Mouse (Mus musculus): ENCODE measurements at regions not wholly inside any gene's neighbourhood (a gene's known extent, or its start where the extent isn't known, plus 50 kb on each side); places are given as distances from the start of the nearest gene placed in this dataset.

DNA sequence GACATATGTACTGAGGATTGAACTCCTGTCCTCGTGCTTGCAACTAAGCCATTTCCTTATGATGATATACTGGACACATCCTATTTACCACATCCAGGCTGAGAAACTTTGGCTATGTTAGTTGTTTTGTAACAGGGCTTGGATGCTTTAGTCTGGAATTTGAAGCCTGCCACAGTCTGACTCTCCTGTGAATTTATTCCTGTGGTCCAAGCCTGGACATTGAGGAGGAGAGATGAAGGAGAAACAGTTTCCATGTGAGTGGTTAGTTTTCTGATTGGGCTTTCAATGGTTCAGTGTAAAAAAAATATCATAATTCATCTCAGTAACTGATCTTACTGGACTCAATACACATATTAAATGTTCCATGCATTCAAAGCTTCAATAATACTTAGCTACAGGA is 422.6 kb downstream of the Etnk1 start:
- Histone ChIP-seq H3K27ac (ENCODE audit: insufficient read depth, low read length) (no peak overlapping the region), H3K4me3 (ENCODE audit: insufficient read depth, low read length) (no peak overlapping the region), H3K4me1 (ENCODE audit: control insufficient read depth, insufficient read depth, low read length) (no peaks in the 10 kb centered on the region)
- TF ChIP-seq POLR2A (IDR thresholded peaks at IDR 0.05; ENCODE audit: extremely low read depth, insufficient read depth, low read length) (no peak), CTCF (IDR thresholded peaks at IDR 0.05; ENCODE audit: extremely low read depth, insufficient read depth, low read length) (no peak)

DNA sequence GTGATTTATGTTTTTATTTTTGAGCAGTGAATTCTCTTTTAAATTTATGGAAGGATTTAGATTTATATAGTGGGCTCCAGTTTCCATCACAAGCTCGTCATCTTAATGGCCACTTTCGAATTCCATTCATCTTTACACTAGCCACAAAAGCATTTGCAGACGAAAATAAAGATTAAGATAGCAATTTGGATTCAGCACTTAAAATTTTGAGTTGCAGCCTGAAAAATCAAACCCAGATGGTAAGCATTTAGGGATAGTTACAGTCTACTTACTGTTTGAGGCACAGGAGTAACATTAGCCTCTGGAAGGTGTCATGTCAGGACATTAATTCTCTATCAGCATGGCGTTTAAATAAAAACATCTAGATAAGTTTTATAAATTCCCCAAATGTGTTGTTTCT is 423.2 kb downstream of the Etnk1 start:
- Histone ChIP-seq H3K27ac (ENCODE audit: insufficient read depth, low read length) (no peak overlapping the region), H3K4me3 (ENCODE audit: insufficient read depth, low read length) (no peak overlapping the region), H3K4me1 (ENCODE audit: control insufficient read depth, insufficient read depth, low read length) (no peaks in the 10 kb centered on the region)
- no peak for TF ChIP-seq CTCF (IDR thresholded peaks at IDR 0.05; ENCODE audit: extremely low read depth, insufficient read depth, low read length)
- TF ChIP-seq POLR2A (IDR thresholded peaks at IDR 0.05; ENCODE audit: extremely low read depth, insufficient read depth, low read length), result no peak

DNA sequence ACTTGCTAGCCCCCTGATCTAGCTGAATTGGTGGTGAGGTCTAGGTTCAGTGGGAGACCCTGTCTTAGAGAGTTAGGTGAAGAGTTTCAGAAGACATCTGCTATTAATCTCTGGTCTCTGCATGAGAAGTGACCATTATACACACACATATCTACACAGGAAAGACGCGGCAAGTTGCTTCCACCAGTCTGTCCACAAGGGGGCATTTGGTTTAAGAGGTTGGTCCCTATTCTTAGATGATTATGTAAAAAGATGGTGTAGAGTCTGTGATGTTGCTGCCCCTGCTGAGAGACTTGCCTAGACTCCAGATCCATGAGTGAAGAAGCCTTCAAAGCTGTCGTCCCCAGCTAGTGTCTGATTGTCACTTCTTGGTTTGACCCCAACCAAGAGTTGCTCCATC is 425.5 kb downstream of the Etnk1 start:
- Histone ChIP-seq H3K27ac (ENCODE audit: insufficient read depth, low read length) (no peak overlapping the region), H3K4me3 (ENCODE audit: insufficient read depth, low read length) (no peak overlapping the region), H3K4me1 (ENCODE audit: control insufficient read depth, insufficient read depth, low read length) (no peaks in the 10 kb centered on the region)
- no peak for TF ChIP-seq POLR2A (IDR thresholded peaks at IDR 0.05; ENCODE audit: extremely low read depth, insufficient read depth, low read length)
- no peak for TF ChIP-seq CTCF (IDR thresholded peaks at IDR 0.05; ENCODE audit: extremely low read depth, insufficient read depth, low read length)

DNA sequence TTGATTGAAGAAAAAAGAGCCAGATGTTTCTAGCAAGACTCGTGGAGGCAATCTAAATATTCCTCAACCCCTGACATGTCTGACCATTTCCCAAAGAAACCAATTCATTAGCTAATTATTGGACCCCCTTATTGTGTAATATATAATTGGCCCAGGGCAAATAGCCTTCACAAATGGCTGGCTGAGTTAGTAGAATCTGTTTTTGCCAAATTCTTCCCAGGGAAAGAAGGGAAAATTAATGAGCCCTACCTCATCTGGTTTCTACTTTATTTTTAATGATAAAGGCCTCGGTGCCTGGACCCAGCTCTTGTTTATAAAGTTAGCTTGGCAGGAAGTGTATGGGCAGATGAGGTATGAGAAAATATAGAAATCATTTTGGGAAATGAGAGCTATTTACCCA is 428.5 kb downstream of the Etnk1 start:
- Histone ChIP-seq H3K4me1 (ENCODE audit: control insufficient read depth, insufficient read depth, low read length) (no peaks in the 10 kb centered on the region), H3K27ac (ENCODE audit: insufficient read depth, low read length) (no peak overlapping the region), H3K4me3 (ENCODE audit: insufficient read depth, low read length) (no peak overlapping the region)
- TF ChIP-seq POLR2A (IDR thresholded peaks at IDR 0.05; ENCODE audit: extremely low read depth, insufficient read depth, low read length) (no peak), CTCF (IDR thresholded peaks at IDR 0.05; ENCODE audit: extremely low read depth, insufficient read depth, low read length) (no peak)

DNA sequence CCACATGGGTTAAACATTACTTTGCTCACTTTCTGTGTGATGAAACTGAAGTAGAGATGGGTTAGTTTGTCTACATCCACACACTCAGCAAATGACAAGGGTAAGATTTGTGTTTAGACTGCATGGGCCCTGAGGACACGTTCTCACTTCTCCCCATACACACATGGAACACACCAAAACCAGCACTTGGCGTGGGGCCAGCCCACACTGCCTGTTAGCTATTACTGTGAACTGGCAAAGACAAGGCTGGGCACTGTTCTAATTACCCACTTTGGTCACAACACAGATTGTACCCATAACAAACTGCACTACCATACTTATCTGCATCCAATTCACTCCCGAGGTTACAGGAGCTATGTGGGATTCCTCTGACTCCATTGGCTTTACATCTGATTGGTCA is 430.4 kb downstream of the Etnk1 start:
- Histone ChIP-seq H3K27ac (ENCODE audit: insufficient read depth, low read length) (no peak overlapping the region), H3K4me1 (ENCODE audit: control insufficient read depth, insufficient read depth, low read length) (no peaks in the 10 kb centered on the region), H3K4me3 (ENCODE audit: insufficient read depth, low read length) (no peak overlapping the region)
- TF ChIP-seq CTCF (IDR thresholded peaks at IDR 0.05; ENCODE audit: extremely low read depth, insufficient read depth, low read length) (no peak), POLR2A (IDR thresholded peaks at IDR 0.05; ENCODE audit: extremely low read depth, insufficient read depth, low read length) (no peak)

- TF ChIP-seq CTCF (IDR thresholded peaks at IDR 0.05; ENCODE audit: extremely low read depth, insufficient read depth, low read length), result no peak
- no peak for TF ChIP-seq POLR2A (IDR thresholded peaks at IDR 0.05; ENCODE audit: extremely low read depth, insufficient read depth, low read length)
- no peak overlapping the region for H3K27ac ChIP-seq (ENCODE audit: insufficient read depth, low read length)
- H3K4me1 ChIP-seq (ENCODE audit: control insufficient read depth, insufficient read depth, low read length), result no peaks in the 10 kb centered on the region
- no peak overlapping the region for H3K4me3 ChIP-seq (ENCODE audit: insufficient read depth, low read length)
Observed at GRCm38 (mm10) chr6:143598916-143599315, 431.9 kb downstream of the Etnk1 start.

GRCm38 (mm10) chr6:143609100-143609499 is 442.1 kb downstream of the Etnk1 start:
- Histone ChIP-seq H3K27ac (ENCODE audit: insufficient read depth, low read length) (no peak overlapping the region), H3K4me1 (ENCODE audit: control insufficient read depth, insufficient read depth, low read length) (no peaks in the 10 kb centered on the region), H3K4me3 (ENCODE audit: insufficient read depth, low read length) (no peak overlapping the region)
- TF ChIP-seq POLR2A (IDR thresholded peaks at IDR 0.05; ENCODE audit: extremely low read depth, insufficient read depth, low read length) (no peak), CTCF (IDR thresholded peaks at IDR 0.05; ENCODE audit: extremely low read depth, insufficient read depth, low read length) (peak; percentile 51; the same call in 1 of the 2 replicates)

- Histone ChIP-seq H3K4me3 (ENCODE audit: insufficient read depth, low read length) (no peak overlapping the region), H3K4me1 (ENCODE audit: control insufficient read depth, insufficient read depth, low read length) (no peaks in the 10 kb centered on the region), H3K27ac (ENCODE audit: insufficient read depth, low read length) (no peak overlapping the region)
- TF ChIP-seq POLR2A (IDR thresholded peaks at IDR 0.05; ENCODE audit: extremely low read depth, insufficient read depth, low read length) (no peak), CTCF (IDR thresholded peaks at IDR 0.05; ENCODE audit: extremely low read depth, insufficient read depth, low read length) (no peak)
Observed at GRCm38 (mm10) chr6:143612966-143613365, 445.9 kb downstream of the Etnk1 start.

DNA sequence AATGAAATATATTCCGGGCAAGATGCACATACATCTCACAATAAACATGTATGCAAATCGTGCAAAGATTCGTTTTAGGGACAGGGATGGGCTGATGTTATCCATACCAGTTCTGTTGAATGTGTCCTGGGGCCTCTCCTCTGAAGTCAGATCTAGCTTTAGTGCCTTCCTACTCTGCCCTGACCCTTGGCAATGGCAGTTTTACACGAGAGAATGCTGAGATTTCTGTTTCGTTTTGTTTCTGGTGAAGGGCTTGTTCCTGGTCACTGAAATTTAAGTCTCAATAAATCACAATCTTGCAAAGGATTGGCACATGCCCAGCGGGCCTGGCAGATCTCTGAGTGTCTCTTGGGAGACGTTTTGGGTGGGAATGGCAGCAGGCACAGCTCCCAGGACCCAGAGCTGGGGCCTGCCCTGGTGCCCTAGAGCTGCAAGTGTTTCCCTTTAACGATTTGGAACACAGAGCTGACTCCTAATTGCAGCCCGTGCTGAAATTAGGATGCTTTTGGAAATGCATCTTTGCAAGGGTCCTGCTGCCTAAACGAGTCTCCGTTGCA is 447.5 kb downstream of the Etnk1 start:
- Histone ChIP-seq H3K4me3 (ENCODE audit: insufficient read depth, low read length) (no peak overlapping the region), H3K27ac (ENCODE audit: insufficient read depth, low read length) (no peak overlapping the region), H3K4me1 (ENCODE audit: control insufficient read depth, insufficient read depth, low read length) (no peaks in the 10 kb centered on the region)
- TF ChIP-seq CTCF (IDR thresholded peaks at IDR 0.05; ENCODE audit: extremely low read depth, insufficient read depth, low read length), result no peak
- TF ChIP-seq POLR2A (IDR thresholded peaks at IDR 0.05; ENCODE audit: extremely low read depth, insufficient read depth, low read length), result no peak

DNA sequence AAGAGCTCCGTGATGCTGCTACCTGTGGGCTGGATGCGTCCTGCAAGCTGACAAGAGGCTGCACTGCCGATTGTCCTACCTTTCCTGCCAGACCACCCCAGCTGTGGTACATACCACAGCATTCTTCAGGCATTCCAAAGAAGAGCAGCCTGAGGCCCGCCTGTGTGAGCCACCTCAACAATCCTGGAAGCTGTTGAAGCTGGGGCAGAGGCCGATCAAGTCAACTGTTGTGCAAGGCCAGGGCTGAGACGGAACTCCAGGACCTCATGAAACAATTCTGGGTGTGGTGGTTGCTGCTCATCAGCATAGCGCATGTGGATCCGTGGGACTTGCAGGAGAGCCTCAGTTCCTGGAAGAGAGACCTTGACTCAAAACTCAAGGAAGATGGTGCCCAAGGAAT is 448.3 kb downstream of the Etnk1 start:
- TF ChIP-seq POLR2A (IDR thresholded peaks at IDR 0.05; ENCODE audit: extremely low read depth, insufficient read depth, low read length) (no peak), CTCF (IDR thresholded peaks at IDR 0.05; ENCODE audit: extremely low read depth, insufficient read depth, low read length) (no peak)
- Histone ChIP-seq H3K4me1 (ENCODE audit: control insufficient read depth, insufficient read depth, low read length) (no peaks in the 10 kb centered on the region), H3K27ac (ENCODE audit: insufficient read depth, low read length) (no peak overlapping the region), H3K4me3 (ENCODE audit: insufficient read depth, low read length) (no peak overlapping the region)

All from cortical plate, adult 2 months (tissue).